Mouse (Mus musculus): ENCODE results near the gene Hist1h2ah. TPM values are rescaled to one million over a fixed set of nuclear protein-coding genes. Genes with fewer than 3 reads are reported as not detected.

The Hist1h2ah gene
- polyA plus RNA-seq, 1 experiment from 2014 or later = 6.8 TPM

DNA sequence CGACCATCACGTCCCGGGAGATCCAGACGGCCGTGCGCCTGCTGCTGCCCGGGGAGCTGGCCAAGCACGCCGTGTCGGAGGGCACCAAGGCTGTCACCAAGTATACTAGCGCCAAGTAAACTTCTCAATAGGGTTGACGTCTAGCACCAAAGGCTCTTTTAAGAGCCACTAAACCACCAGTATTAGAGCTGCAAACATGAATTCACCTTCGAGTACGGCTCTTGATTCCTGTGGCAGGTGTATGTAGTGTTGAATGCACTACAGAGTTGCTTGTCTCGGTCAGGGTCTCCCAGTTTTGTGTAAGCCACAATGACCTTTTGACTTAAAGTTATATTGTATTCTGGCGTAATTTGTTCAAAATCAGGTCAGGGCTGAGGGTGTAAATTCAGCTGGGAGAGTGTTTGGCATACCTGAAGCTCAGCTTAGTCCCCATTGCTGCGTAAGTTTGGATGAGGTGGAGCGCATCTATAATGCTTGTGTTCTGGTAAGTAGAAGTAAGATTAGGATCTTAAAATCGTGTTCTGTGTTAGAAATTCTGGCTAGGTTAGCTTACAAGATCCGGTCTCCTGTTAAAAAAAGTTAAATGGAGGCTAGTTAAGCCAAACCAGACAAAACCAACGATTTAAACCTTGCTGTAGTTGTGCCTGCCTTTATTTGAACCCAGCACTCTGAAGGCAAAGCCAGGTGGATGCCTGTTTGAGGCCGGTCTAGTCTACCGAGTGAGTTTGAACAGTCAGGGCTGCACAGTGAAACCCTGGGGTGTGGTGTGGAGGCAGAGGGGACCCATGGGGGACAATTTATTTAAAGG, 985 bp upstream of the Hist1h2ah start:
- no peak; the same call in 1 of the 2 replicates for ATAC-seq (ENCODE audit: insufficient number of reproducible peaks, insufficient read depth, low FRiP score, low read depth)
- peak overlapping the region; percentile 70 for H3K9ac ChIP-seq (ENCODE audit: low read length)
- H3K36me3 ChIP-seq (ENCODE audit: control insufficient read depth, insufficient read depth, low read length) = no peaks in the 10 kb centered on the region
- WGBS = 7% methylated on average over 17 of the region's 23 CpGs
- H3K4me2 ChIP-seq (ENCODE audit: low read length) = peak overlapping the region; percentile 73
- H3K4me3 ChIP-seq (ENCODE audit: control insufficient read depth in 1 of 2, insufficient read depth in 1 of 2, low read depth in 1 of 2, low read length in 2 of 2) = peak overlapping the region; percentile 31 to 41
- H3K4me1 ChIP-seq (ENCODE audit: control insufficient read depth in 2 of 2, insufficient read depth in 2 of 2, low read length in 2 of 2) = peaks cover 4 to 25% of the 10 kb centered on the region in 2 experiments; a peak in 3 of 4 replicates
- peak overlapping the region; percentile 70 to 72 for H3K27ac ChIP-seq (replicated peaks in 1 of 2; ENCODE audit: control insufficient read depth in 1 of 2, insufficient read depth in 1 of 2, low read depth in 2 of 2, low read length in 2 of 2)
- no peaks in the 10 kb centered on the region for H3K9me3 ChIP-seq (ENCODE audit: control insufficient read depth, low read length)
- H3K27me3 ChIP-seq (ENCODE audit: control insufficient read depth, insufficient read depth, low read length) = no peaks in the 10 kb centered on the region

DNA sequence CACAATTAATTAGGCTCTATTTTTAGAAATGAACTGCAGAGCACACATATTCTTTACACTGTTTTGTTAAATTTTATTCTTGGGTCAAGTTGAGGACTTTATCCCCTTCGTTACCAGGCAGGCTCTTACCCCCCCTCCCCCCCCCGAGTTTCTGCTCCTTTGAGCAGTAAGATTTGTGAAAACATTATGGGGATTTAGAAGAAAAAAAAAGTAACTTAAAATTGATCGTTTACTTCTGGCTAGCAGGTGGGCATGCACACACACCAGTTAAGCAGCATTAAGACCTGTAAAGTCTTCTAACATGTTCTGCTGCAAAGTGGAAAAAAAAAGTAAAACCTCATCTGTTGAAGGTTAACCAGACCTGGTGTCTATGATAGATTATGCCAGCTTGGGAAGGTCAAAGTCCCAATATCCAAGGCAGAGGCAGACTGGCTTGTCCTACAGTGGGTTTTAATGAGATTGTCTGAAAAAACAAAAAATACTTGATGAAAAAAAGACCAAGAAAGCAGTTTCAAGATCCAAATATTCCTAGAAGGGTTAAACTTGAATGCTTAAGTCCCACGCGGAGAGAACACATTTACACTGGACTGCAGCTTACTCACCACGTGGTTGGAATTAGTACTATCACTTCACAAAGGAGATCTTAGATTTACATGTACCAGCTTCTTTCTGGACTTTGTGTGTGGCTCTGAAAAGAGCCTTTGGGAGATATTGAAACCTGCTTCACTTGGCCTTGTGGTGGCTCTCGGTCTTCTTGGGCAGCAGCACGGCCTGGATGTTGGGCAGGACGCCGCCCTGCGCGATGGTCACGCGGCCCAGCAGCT, 713 bp downstream of the Hist1h2ah start:
- peak overlapping the region; percentile 74 for H3K9ac ChIP-seq (ENCODE audit: low read length)
- WGBS = 1% methylated on average over 12 of the region's 14 CpGs
- H3K9me3 ChIP-seq (ENCODE audit: control insufficient read depth, low read length) = no peaks in the 10 kb centered on the region
- H3K27me3 ChIP-seq (ENCODE audit: control insufficient read depth, insufficient read depth, low read length) = no peaks in the 10 kb centered on the region
- no peak for ATAC-seq (ENCODE audit: insufficient number of reproducible peaks, insufficient read depth, low FRiP score, low read depth)
- no peaks in the 10 kb centered on the region for H3K36me3 ChIP-seq (ENCODE audit: control insufficient read depth, insufficient read depth, low read length)
- peak overlapping the region; percentile 73 for H3K4me2 ChIP-seq (ENCODE audit: low read length)
- H3K4me1 ChIP-seq (ENCODE audit: control insufficient read depth in 2 of 2, insufficient read depth in 2 of 2, low read length in 2 of 2) = peaks cover 2 to 15% of the 10 kb centered on the region in 2 experiments; a peak in 3 of 4 replicates
- H3K27ac ChIP-seq (replicated peaks in 1 of 2; ENCODE audit: control insufficient read depth in 1 of 2, insufficient read depth in 1 of 2, low read depth in 2 of 2, low read length in 2 of 2) = peak overlapping the region; percentile 73 to 84
- peak overlapping the region; percentile 41 to 44 for H3K4me3 ChIP-seq (ENCODE audit: control insufficient read depth in 1 of 2, insufficient read depth in 1 of 2, low read depth in 1 of 2, low read length in 2 of 2)

DNA sequence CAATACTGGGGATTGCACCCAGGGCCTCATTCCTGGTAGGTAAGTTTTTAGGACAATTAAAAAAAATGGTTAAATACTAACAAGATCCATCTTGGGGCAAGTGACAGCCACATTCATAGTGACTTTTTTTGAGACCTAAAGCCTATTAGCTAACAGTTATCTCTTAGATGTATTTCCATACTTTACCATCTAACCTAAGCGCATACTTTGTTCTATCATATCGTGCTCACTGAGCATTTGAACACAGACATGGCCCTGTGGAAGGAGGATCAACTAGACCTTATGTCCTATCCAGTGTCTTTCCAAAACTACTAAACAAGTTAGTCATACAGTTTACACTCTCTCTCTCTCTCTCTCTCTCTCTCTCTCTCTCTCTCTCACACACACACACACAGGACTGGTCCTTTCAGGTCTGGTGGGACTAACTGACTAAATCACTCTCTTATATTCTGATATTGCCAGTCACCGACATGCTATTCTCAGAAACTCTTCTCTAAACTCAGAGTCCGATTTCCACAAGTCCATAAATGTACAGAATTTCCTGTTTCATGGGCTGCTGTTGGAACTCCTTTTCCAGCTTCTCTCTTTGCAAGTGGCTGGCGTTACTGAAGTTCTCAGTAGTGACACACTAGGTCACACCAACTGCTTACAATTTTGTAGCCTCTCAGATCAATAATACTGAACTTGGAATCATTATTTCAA, 1.5 kb downstream of the Hist1h2ah start:
- Histone ChIP-seq H3K4me1 (ENCODE audit: control insufficient read depth in 2 of 2, insufficient read depth in 2 of 2, low read length in 2 of 2) (peaks cover 2 to 20% of the 10 kb centered on the region in 2 experiments; a peak in 3 of 4 replicates), H3K27ac (replicated peaks in 1 of 2; ENCODE audit: control insufficient read depth in 1 of 2, insufficient read depth in 1 of 2, low read depth in 2 of 2, low read length in 2 of 2) (no peak overlapping the region), H3K9ac (ENCODE audit: low read length) (peak overlapping the region; percentile 74; the same call in 1 of the 2 replicates), H3K4me2 (ENCODE audit: low read length) (peak overlapping the region; percentile 73), H3K9me3 (ENCODE audit: control insufficient read depth, low read length) (no peaks in the 10 kb centered on the region), H3K36me3 (ENCODE audit: control insufficient read depth, insufficient read depth, low read length) (no peaks in the 10 kb centered on the region), H3K27me3 (ENCODE audit: control insufficient read depth, insufficient read depth, low read length) (no peaks in the 10 kb centered on the region), H3K4me3 (ENCODE audit: control insufficient read depth in 1 of 2, insufficient read depth in 1 of 2, low read depth in 1 of 2, low read length in 2 of 2) (peak overlapping the region in 1 of 2 experiments; percentile 41; a peak in 1 of 4 replicates)
- 50% methylated on average over 5 of the region's 5 CpGs for WGBS
- no peak for ATAC-seq (ENCODE audit: insufficient number of reproducible peaks, insufficient read depth, low FRiP score, low read depth)

DNA sequence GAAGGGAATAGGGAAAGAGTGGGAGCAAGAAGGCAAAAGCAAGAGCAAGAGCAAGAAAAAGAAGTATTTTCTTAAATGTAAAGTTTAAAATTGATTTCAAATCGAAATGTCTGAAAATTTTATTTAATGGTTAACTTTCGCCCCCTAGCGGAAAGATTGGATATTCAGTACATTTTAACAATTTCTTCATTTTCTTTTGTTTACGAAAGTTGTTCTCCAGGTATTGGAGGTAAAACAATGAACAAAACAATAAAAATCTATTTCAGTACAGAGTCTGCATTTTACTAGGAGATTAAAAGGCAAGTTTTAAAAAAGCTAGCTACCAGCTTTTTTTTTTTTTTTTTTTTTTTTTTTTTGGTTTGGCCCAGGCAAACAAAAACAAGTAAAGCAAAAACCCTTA, 4.9 kb downstream of the Hist1h2ah start:
- Histone ChIP-seq H3K4me3 (ENCODE audit: control insufficient read depth in 1 of 2, insufficient read depth in 1 of 2, low read depth in 1 of 2, low read length in 2 of 2) (no peak overlapping the region), H3K27me3 (ENCODE audit: control insufficient read depth, insufficient read depth, low read length) (no peaks in the 10 kb centered on the region), H3K4me1 (ENCODE audit: control insufficient read depth in 2 of 2, insufficient read depth in 2 of 2, low read length in 2 of 2) (peaks cover 0 to 15% of the 10 kb centered on the region in 2 experiments; a peak in 3 of 4 replicates), H3K36me3 (ENCODE audit: control insufficient read depth, insufficient read depth, low read length) (no peaks in the 10 kb centered on the region), H3K27ac (replicated peaks in 1 of 2; ENCODE audit: control insufficient read depth in 1 of 2, insufficient read depth in 1 of 2, low read depth in 2 of 2, low read length in 2 of 2) (no peak overlapping the region), H3K4me2 (ENCODE audit: low read length) (no peak overlapping the region), H3K9ac (ENCODE audit: low read length) (no peak overlapping the region), H3K9me3 (ENCODE audit: control insufficient read depth, low read length) (no peaks in the 10 kb centered on the region)
- 16% methylated on average over 4 of the region's 4 CpGs for WGBS
- no peak for ATAC-seq (ENCODE audit: insufficient number of reproducible peaks, insufficient read depth, low FRiP score, low read depth)

DNA sequence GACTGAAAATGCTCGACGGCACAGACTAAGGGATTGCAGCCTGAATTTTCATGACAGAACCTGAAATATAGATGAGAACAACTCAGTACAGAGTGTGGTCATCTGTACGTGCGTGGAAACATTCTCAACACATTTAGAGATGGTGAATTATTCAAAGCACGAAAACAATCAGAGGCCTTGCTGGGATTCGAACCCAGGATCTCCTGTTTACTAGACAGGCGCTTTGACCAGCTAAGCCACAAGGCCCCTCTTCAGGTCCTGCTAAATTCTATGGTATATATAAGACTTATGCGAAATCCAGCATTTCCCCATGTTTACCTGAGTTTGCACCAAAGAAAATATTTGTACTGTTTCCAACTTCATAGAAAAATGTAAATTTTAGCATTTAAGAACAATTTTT, 5.4 kb downstream of the Hist1h2ah start:
- no peak overlapping the region for H3K27ac ChIP-seq (replicated peaks in 1 of 2; ENCODE audit: control insufficient read depth in 1 of 2, insufficient read depth in 1 of 2, low read depth in 2 of 2, low read length in 2 of 2)
- 34% methylated on average over 8 of the region's 8 CpGs for WGBS
- ATAC-seq (ENCODE audit: insufficient number of reproducible peaks, insufficient read depth, low FRiP score, low read depth) = no peak
- peaks cover 0 to 15% of the 10 kb centered on the region in 2 experiments; a peak in 3 of 4 replicates for H3K4me1 ChIP-seq (ENCODE audit: control insufficient read depth in 2 of 2, insufficient read depth in 2 of 2, low read length in 2 of 2)
- H3K4me2 ChIP-seq (ENCODE audit: low read length) = no peak overlapping the region
- no peaks in the 10 kb centered on the region for H3K9me3 ChIP-seq (ENCODE audit: control insufficient read depth, low read length)
- H3K27me3 ChIP-seq (ENCODE audit: control insufficient read depth, insufficient read depth, low read length) = no peaks in the 10 kb centered on the region
- no peak overlapping the region for H3K4me3 ChIP-seq (ENCODE audit: control insufficient read depth in 1 of 2, insufficient read depth in 1 of 2, low read depth in 1 of 2, low read length in 2 of 2)
- no peaks in the 10 kb centered on the region for H3K36me3 ChIP-seq (ENCODE audit: control insufficient read depth, insufficient read depth, low read length)
- no peak overlapping the region for H3K9ac ChIP-seq (ENCODE audit: low read length)

DNA sequence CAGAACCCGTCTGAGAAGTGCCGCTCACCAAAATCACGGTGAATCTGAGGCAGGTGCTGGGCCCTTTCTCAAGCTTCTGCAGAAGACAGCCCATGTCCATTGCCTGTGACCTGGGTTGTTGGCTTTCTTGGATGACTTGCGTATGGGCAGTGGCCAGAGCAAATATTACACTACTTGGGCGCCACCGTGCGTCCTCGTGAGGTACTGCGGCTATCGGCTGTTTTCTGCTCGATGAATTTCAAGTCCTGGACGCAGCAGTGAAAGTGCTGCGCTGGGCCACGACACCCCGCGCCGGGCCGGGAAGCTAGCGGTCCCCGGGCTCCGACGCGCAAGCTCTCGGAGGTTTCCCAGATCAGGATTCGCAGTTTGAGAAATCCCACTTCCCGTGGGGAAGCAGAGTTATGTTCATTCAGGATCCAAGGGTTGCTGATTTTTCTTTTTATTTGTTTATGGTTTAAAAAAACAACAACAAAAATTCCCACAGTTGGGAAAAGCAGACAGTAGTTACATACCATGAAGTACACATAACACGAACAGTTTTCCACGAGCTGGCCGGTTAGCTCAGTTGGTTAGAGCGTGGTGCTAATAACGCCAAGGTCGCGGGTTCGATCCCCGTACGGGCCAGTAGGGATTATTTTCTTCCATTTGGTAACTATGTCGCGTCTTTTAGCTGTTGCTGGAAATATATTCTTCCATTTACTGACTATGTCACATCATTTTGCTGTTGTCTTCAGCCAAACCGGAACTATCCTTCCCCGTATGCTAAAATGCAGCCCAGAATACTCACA, 6.5 kb downstream of the Hist1h2ah start:
- peak overlapping the region; percentile 64 for H3K4me2 ChIP-seq (ENCODE audit: low read length)
- H3K9ac ChIP-seq (ENCODE audit: low read length) = peak overlapping the region; percentile 72
- peaks cover 0 to 8% of the 10 kb centered on the region in 2 experiments; a peak in 2 of 4 replicates for H3K4me1 ChIP-seq (ENCODE audit: control insufficient read depth in 2 of 2, insufficient read depth in 2 of 2, low read length in 2 of 2)
- ATAC-seq (ENCODE audit: insufficient number of reproducible peaks, insufficient read depth, low FRiP score, low read depth) = peak; percentile 75
- H3K9me3 ChIP-seq (ENCODE audit: control insufficient read depth, low read length) = no peaks in the 10 kb centered on the region
- H3K36me3 ChIP-seq (ENCODE audit: control insufficient read depth, insufficient read depth, low read length) = no peaks in the 10 kb centered on the region
- peak overlapping the region; percentile 48 to 78 for H3K4me3 ChIP-seq (ENCODE audit: control insufficient read depth in 1 of 2, insufficient read depth in 1 of 2, low read depth in 1 of 2, low read length in 2 of 2)
- 1% methylated on average over 40 of the region's 40 CpGs for WGBS
- no peaks in the 10 kb centered on the region for H3K27me3 ChIP-seq (ENCODE audit: control insufficient read depth, insufficient read depth, low read length)
- H3K27ac ChIP-seq (replicated peaks in 1 of 2; ENCODE audit: control insufficient read depth in 1 of 2, insufficient read depth in 1 of 2, low read depth in 2 of 2, low read length in 2 of 2) = peak overlapping the region; percentile 76 to 88

Measured in heart, embryonic 14.5 days (tissue).